Mouse (Mus musculus): ENCODE results near the gene Exosc7. TPM values are rescaled to one million over a fixed set of nuclear protein-coding genes. Genes with fewer than 3 reads are reported as not detected.

Exosc7 gene
- total RNA-seq, 1 experiment, result 83.4 TPM

DNA sequence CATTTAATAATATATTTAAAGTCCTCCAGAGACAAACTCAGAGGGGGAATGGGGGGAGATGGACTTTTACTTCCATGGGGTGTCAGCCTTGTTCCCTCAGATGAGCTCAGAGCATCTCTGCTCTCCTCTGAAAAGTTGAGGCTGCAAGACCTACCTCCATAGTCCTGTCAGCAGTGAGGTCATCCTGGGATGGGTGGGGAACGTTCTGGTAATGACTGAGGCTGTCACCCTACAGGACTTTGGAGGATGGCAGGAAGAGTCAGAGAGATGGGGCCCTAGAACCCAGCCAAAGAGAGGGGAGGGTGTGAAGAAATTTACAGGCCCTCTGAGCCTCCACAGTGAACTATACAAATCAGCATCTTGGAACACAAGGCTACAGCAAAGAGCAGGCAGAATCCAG, 38.5 kb downstream of the Exosc7 start:
- Histone ChIP-seq H3K9ac (ENCODE audit: insufficient read depth, low read depth, low read length, poor library complexity, severe bottlenecking) (no peak overlapping the region), H3K4me1 (ENCODE audit: control insufficient read depth in 2 of 2, insufficient read depth in 2 of 2, low read length in 2 of 2, poor library complexity in 1 of 2) (peaks cover 0 to 1% of the 10 kb centered on the region in 2 experiments; a peak in 1 of 4 replicates), H3K36me3 (ENCODE audit: control insufficient read depth, insufficient read depth, low read length, poor library complexity, severe bottlenecking) (no peaks in the 10 kb centered on the region), H3K9me3 (ENCODE audit: control insufficient read depth, insufficient read depth, low read depth, low read length) (no peaks in the 10 kb centered on the region), H3K27ac (ENCODE audit: insufficient read depth, low read depth, low read length, poor library complexity, severe bottlenecking) (no peak overlapping the region), H3K4me3 (ENCODE audit: insufficient read depth in 1 of 2, low read depth in 1 of 2, low read length in 2 of 2, poor library complexity in 1 of 2, severe bottlenecking in 1 of 2) (no peak overlapping the region)
- no peak for DNase-seq (ENCODE audit: low read depth, low spot score)
- TF ChIP-seq CHD2 (IDR thresholded peaks at IDR 0.05; ENCODE audit: low read depth, low read length) (no peak), ZNF384 (IDR thresholded peaks at IDR 0.05; ENCODE audit: low read depth, low read length) (no peak), MAFK (IDR thresholded peaks at IDR 0.05; ENCODE audit: insufficient read depth, low read depth, low read length) (no peak), HCFC1 (IDR thresholded peaks at IDR 0.05; ENCODE audit: borderline replicate concordance, insufficient read depth, low read length) (no peak), ZC3H11A (IDR thresholded peaks at IDR 0.05; ENCODE audit: borderline replicate concordance, low read depth, low read length) (no peak)
- in situ Hi-C loops (cut with MboI; ENCODE audit: low sequenced_read_pairs in 2 of 2, unreplicated experiment in 2 of 2), result loop anchor here in 1 of 2 experiments (10.0 kb wide), 1 partner anchor 373 kb away; the partner anchor contains the start of gene Sacm1l

DNA sequence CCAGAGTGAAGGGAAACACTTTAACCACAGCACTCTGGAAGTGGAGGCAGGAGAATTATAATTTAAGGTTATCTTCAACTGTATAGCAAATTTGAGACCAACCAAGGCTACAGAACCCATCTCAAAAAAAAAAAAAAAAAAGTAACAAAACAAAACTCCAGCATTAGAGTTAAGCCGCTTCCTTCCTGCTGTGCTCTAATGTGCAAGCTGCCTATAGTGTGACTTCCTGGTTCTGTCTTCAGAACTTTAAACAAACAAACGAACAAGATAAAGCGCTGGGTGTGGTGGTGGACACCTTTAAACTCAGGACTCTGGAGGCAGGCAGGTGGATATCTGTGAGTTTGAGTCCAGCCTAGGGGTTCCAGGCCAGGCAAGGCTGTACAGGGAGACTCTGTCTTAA, 39.0 kb downstream of the Exosc7 start:
- no peaks in the 10 kb centered on the region for H3K9me3 ChIP-seq (ENCODE audit: control insufficient read depth, insufficient read depth, low read depth, low read length)
- H3K4me1 ChIP-seq (ENCODE audit: control insufficient read depth in 2 of 2, insufficient read depth in 2 of 2, low read length in 2 of 2, poor library complexity in 1 of 2), result peaks cover 0 to 3% of the 10 kb centered on the region in 2 experiments; a peak in 1 of 4 replicates
- in situ Hi-C loops (cut with MboI; ENCODE audit: low sequenced_read_pairs in 2 of 2, unreplicated experiment in 2 of 2), result loop anchor here in 1 of 2 experiments (10.0 kb wide), 1 partner anchor 373 kb away; the partner anchor contains the start of gene Sacm1l
- no peak overlapping the region for H3K4me3 ChIP-seq (ENCODE audit: insufficient read depth in 1 of 2, low read depth in 1 of 2, low read length in 2 of 2, poor library complexity in 1 of 2, severe bottlenecking in 1 of 2)
- TF ChIP-seq ZNF384 (IDR thresholded peaks at IDR 0.05; ENCODE audit: low read depth, low read length) (no peak), CHD2 (IDR thresholded peaks at IDR 0.05; ENCODE audit: low read depth, low read length) (no peak)
- H3K27ac ChIP-seq (ENCODE audit: insufficient read depth, low read depth, low read length, poor library complexity, severe bottlenecking), result no peak overlapping the region
- H3K36me3 ChIP-seq (ENCODE audit: control insufficient read depth, insufficient read depth, low read length, poor library complexity, severe bottlenecking), result no peaks in the 10 kb centered on the region
- H3K9ac ChIP-seq (ENCODE audit: insufficient read depth, low read depth, low read length, poor library complexity, severe bottlenecking), result no peak overlapping the region
- DNase-seq (ENCODE audit: low read depth, low spot score), result no peak

DNA sequence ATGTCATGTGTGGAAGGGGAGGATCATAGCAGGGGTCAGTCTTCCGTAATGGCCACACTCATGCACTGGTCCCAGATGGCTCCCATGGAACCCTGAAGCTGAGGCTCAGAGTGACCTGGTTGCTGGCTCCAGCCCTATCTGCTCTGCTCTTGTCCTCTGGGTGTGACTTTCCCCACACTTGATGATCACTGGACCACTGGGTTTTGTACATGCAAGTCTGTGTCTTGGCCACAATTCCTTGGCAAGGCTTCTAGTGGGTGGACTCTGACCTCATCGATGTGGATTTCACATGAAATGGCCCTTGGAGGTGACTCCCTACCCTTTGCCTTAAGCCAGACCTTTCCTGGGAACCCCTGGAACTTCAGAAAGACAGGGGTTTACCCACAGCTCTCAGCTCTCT, 40.1 kb downstream of the Exosc7 start:
- DNase-seq (ENCODE audit: low read depth, low spot score), result no peak
- Histone ChIP-seq H3K4me1 (ENCODE audit: control insufficient read depth in 2 of 2, insufficient read depth in 2 of 2, low read length in 2 of 2, poor library complexity in 1 of 2) (peaks cover 0 to 3% of the 10 kb centered on the region in 2 experiments; a peak in 1 of 4 replicates), H3K36me3 (ENCODE audit: control insufficient read depth, insufficient read depth, low read length, poor library complexity, severe bottlenecking) (no peaks in the 10 kb centered on the region), H3K27ac (ENCODE audit: insufficient read depth, low read depth, low read length, poor library complexity, severe bottlenecking) (no peak overlapping the region), H3K4me3 (ENCODE audit: insufficient read depth in 1 of 2, low read depth in 1 of 2, low read length in 2 of 2, poor library complexity in 1 of 2, severe bottlenecking in 1 of 2) (no peak overlapping the region), H3K9me3 (ENCODE audit: control insufficient read depth, insufficient read depth, low read depth, low read length) (no peaks in the 10 kb centered on the region), H3K9ac (ENCODE audit: insufficient read depth, low read depth, low read length, poor library complexity, severe bottlenecking) (no peak overlapping the region)
- TF ChIP-seq CHD2 (IDR thresholded peaks at IDR 0.05; ENCODE audit: low read depth, low read length) (no peak), HCFC1 (IDR thresholded peaks at IDR 0.05; ENCODE audit: borderline replicate concordance, insufficient read depth, low read length) (no peak), ZC3H11A (IDR thresholded peaks at IDR 0.05; ENCODE audit: borderline replicate concordance, low read depth, low read length) (no peak), MAFK (IDR thresholded peaks at IDR 0.05; ENCODE audit: insufficient read depth, low read depth, low read length) (no peak), ZNF384 (IDR thresholded peaks at IDR 0.05; ENCODE audit: low read depth, low read length) (no peak)
- in situ Hi-C loops (cut with MboI; ENCODE audit: low sequenced_read_pairs in 2 of 2, unreplicated experiment in 2 of 2), result loop anchor here in 1 of 2 experiments (10.0 kb wide), 1 partner anchor 372 kb away; the partner anchor contains the start of gene Sacm1l

DNA sequence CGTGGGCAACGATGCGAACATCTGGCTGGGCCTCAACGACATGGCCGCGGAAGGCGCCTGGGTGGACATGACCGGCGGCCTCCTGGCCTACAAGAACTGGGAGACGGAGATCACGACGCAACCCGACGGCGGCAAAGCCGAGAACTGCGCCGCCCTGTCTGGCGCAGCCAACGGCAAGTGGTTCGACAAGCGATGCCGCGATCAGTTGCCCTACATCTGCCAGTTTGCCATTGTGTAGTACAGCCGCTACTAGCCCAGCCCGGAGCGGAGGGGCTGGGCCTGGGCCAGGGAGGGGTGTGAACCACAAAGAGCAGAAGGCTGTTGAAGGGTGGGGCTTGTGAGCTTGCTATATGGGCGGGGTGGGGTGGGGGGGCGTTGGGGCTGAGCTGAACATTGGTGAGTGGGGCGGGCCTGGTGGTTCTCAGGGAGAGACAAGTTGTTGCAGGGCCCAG, 43.9 kb downstream of the Exosc7 start:
- Histone ChIP-seq H3K4me3 (ENCODE audit: insufficient read depth in 1 of 2, low read depth in 1 of 2, low read length in 2 of 2, poor library complexity in 1 of 2, severe bottlenecking in 1 of 2) (peak overlapping the region; percentile 53 to 54; a peak in 3 of 4 replicates), H3K27ac (ENCODE audit: insufficient read depth, low read depth, low read length, poor library complexity, severe bottlenecking) (no peak overlapping the region), H3K9me3 (ENCODE audit: control insufficient read depth, insufficient read depth, low read depth, low read length) (no peaks in the 10 kb centered on the region), H3K36me3 (ENCODE audit: control insufficient read depth, insufficient read depth, low read length, poor library complexity, severe bottlenecking) (no peaks in the 10 kb centered on the region), H3K9ac (ENCODE audit: insufficient read depth, low read depth, low read length, poor library complexity, severe bottlenecking) (peak overlapping the region; percentile 27; the same call in 1 of the 2 replicates), H3K4me1 (ENCODE audit: control insufficient read depth in 2 of 2, insufficient read depth in 2 of 2, low read length in 2 of 2, poor library complexity in 1 of 2) (peaks cover 0 to 3% of the 10 kb centered on the region in 2 experiments; a peak in 1 of 4 replicates)
- no peak for TF ChIP-seq ZNF384 (IDR thresholded peaks at IDR 0.05; ENCODE audit: low read depth, low read length)
- TF ChIP-seq ZC3H11A (IDR thresholded peaks at IDR 0.05; ENCODE audit: borderline replicate concordance, low read depth, low read length), result no peak
- TF ChIP-seq HCFC1 (IDR thresholded peaks at IDR 0.05; ENCODE audit: borderline replicate concordance, insufficient read depth, low read length), result no peak
- TF ChIP-seq CHD2 (IDR thresholded peaks at IDR 0.05; ENCODE audit: low read depth, low read length), result no peak
- no peak for TF ChIP-seq MAFK (IDR thresholded peaks at IDR 0.05; ENCODE audit: insufficient read depth, low read depth, low read length)
- in situ Hi-C loops (cut with MboI; ENCODE audit: low sequenced_read_pairs in 2 of 2, unreplicated experiment in 2 of 2), result loop anchor here in 1 of 2 experiments (10.0 kb wide), 1 partner anchor 368 kb away; the partner anchor contains the start of gene Sacm1l
- DNase-seq (ENCODE audit: low read depth, low spot score), result peak; percentile 24

Measured in ES-E14 (cell line).